Mouse (Mus musculus) kidney, adult 18-20 months (tissue): ENCODE data around the gene Clip2.
"Not testable (repeated sequence)": the region's sequence is repeated elsewhere in the genome, so short reads cannot be mapped to it uniquely, and the experiment has no call there.

Source experiments
- DNase-seq: peaks from one replicate; pipeline ENCODE4 v3.0.0; 2021

The Clip2 gene

DNA sequence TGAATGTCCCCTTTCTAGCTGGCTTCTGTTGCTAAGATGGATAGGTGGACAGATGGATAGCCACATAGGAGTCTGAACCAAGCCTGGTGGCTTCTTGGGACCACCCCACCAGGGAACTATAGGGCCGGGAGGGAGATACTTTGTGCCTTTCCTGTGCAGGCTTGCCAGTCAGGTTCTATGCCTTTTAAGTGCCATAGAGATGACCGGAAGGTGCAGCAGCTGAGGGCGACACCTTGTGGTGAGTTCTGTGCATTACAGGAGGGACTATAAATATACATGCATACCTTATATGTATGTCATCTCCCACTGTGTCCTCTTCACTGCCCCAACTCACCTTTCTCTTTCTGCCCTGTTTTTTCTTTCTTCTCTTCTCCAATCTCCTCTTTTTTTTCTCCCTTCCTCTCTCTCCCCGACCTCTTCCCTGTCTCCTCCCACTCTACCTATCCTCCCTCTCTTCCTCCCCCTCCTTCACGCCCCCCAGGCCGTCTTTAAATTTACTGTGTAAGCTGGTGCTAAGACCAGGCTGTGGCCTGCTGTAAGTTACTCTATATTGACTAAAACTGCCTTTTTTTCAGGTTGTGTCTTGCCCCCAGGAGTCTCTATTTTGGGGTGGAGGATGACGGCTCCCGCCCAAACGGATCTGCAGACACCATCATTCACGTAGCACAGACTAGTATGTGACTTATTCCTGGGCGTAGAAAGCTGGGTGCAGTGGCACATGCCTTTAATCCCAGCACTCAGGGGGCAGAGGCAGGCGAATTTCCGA lies 66.2 kb downstream of the Clip2 start:
- peak; percentile 68 for DNase-seq

DNA sequence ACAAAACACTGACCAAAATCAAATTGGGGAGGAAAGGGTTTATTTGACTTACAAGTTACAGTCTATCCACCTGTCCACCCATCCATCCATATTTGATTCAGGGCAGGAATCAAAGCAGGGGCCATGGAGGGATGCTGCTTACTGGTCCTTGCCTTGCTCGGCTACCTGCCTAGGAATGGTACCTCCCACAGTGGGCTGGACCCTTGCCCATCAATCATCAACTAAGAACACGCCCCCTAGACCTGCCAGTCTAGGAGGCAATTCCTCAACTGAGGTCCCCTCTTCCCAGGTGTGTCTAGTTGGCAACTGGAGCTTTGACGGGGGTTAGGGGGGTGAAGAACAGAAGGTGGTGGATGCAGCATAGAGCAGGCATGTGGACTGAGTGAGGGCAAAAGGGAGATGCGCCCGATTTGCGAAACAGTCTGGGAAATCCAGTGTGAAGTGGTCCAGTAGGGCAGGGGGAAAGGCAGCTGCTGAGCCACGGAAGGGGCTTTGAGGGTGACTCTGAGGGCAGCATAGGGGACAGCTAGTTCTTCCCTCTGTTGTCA lies 67.0 kb downstream of the Clip2 start:
- DNase-seq, result no peak

DNA sequence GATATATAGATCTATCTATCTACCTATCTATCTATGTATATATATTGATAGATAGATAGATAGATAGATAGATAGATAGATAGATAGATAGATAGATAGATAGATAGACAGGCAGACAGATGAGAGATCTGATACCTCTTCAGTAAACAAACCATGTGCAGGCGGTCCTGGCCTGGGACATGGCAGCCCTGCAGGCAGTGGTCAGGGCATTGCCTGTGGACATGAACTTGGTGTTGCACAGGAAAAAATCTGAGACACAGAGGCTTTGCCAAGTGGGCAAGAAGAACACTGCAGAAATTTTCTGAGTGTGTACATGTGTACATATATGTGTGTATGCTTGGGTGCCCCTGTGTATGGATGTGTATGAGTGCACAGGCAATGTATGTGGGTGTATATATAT lies 68.9 kb downstream of the Clip2 start:
- no peak for DNase-seq

DNA sequence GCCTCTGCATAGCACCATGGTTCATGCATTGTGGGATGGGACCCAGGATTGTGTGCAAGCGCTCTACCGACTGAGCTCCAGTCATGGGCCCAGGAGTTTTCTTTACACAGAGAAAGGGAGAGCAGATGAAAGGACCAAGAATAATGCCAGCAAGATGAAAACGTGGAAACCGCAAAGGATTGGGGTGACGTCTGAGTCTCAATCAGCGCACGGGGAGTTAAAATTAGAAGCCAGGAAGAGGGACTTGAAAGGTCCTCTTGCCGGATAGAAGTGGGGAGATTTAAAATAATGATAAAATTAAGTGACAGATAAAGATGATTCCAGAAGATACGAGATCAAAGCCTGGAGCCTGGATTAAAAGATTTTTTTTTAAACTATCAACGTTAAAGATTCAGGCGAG lies 69.9 kb downstream of the Clip2 start:
- no peak for DNase-seq

DNA sequence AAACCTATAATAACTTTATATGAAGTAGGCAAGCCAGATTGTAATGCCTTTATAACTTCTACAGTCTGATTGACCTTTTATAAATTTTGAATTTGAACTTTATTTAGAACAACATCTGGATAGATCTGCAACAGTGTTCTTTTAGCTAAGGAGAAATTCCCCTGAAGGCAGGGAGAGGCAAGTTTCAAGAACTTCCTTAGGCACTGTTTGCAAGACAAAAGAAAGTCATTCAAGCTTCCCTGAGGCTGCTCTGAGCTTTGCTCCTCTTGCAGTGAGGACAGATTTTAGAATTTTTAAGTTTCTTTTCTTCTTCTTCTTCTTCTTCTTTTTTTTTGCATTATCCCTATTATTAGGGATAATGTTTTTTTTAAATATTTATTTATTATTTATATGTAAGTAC lies 73.3 kb downstream of the Clip2 start:
- DNase-seq, result not testable (repeated sequence)

DNA sequence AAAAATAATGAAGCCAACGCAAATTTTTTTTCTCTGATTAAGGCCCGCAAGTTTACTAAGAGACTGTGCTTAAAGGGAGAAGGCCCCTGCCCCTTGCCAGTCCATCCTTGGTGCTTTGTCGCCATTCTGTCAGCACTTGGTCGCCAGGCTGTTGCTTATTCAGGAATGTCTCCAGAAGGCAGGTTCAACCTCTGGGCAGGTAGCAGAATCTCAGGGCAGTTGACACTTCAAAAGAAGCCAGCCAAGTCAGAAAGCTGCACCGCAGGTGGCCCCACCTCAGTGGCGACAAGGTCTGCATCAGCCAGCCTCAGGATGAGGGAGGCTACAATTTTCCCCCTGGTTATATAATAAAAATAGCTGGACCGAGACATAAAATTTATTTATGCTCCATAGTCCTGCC lies 76.5 kb downstream of the Clip2 start:
- not testable (repeated sequence) for DNase-seq

DNA sequence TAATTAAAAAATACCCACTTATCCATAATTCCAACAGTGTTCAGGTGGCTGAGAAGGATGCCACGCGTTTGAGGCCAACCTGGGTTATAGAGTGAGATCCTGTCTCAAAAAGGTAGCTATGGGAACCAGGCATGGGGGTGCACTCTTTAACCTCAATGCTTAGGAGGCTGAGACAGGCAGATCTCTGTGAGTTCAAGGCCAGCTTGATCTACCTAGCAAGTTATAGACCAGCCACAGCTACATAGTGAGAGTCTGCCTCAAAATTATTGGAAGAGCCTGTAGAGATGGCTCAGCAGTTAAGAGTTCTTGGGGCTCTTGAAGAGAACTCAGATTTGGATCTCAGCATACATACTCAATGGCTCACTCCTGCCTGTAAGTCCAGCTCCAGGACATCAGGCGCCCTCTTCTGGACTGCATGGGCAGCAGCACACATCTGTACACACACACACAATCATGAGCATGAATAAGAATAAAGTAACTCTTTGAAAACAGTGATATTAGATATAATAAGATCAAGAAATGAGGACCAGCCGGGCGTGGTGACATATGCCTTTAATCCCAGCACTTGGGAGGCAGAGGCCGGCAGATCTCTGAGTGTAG lies 77.1 kb downstream of the Clip2 start:
- DNase-seq, result no peak

DNA sequence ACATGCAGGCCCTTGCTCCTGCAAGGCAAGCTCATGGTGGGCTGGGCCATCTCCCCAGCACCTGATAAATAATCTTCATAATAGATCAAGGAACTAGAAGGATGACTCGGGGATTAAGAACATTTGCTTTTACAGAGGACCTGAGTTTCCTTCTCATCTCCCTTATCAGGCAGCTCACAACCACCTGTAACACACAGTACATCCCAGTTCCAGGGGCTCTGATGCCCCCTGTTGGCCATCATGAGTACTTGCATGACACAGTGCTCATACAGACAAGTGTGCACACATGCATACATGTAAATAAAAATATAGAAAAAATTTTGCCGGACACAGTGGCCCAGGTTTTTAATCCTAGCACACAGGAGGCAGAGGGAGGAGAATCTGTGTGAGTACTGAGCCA lies 78.3 kb downstream of the Clip2 start:
- DNase-seq, result no peak

DNA sequence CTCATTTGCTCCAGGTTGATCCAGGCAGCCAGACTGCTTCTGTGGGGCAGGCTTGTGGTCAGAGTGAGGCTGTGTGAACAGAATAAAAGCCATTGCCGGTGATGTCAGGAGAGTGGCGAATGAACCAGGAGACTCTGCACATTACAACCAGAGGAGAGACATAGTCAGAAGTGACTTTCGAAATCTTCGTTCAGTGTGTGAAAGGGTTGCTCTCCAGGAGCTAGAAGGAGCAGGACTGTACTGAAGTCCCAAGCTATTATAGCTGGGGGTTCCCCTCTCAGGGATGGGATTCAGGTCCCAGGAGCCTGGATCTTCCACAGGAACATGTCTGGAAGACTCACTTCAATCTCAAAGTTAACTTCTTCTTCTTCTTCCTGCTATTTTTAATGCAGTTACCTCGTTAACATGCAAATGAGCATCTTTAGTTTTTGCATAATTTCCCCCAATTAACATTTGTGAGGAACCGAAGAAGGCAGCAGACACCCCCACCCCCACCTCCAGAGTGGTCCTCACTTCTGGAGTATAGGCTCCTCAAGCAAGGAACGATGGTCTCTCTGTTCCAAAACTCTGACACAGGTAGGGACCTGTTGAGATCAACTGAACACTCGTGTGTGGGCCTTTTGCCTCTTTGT lies 81.6 kb downstream of the Clip2 start:
- no peak for DNase-seq

DNA sequence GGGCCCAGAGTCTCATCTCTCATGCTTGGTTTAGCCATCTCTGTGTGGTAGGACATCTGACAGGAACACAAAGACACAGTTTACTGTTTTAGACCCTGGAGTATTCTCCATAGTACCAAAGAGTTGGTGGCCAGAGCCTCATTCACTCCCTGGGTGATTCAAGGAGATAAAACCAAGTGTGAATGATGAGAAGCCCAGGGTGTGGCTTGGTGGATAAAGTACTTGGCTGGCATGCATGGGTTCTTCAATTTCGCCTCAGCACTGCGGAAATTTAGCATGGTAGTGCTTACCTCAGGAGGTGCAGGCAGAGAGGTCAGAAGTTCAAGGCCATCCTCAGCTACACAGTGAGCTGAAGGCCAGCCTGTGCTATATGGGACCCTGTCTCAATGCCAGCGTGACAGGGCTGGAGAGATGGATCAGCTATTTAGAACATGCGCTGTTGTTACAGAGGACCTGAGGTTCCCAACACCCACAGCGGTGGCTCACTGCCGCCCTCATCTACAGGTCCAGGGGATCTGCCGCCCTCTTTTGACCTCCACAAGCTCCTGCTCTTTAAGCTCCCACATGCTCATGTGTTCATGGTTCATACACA lies 82.6 kb downstream of the Clip2 start:
- DNase-seq, result no peak

DNA sequence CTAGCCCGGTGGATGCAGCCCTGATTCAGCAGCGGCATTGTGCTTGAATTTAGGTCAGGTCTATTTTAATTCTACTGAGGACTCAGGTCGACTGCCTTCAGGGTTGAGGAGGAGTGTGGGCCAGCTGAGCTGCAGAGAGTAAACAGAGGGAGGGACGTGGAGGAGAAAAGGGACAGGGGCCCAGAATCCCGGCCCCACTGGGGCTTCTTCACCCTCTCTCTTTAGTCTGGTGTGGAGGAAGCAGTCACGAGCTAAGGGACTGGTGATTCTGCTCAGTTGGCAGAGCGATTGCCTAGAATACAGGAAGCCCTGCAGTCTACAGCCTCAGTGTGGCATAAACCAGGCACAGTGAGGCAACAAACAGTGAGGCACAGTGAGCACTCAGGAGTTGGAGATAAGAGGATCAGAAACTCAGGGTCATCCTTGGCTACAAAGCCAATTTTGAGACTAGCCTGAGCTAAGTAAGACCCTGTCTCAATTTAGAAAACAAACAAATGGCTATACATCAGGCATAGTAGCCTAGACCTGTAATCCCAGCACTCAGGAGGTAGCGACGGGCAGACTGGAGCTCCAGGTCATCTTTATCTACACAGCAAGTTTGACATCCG lies 84.0 kb downstream of the Clip2 start:
- DNase-seq, result no peak

DNA sequence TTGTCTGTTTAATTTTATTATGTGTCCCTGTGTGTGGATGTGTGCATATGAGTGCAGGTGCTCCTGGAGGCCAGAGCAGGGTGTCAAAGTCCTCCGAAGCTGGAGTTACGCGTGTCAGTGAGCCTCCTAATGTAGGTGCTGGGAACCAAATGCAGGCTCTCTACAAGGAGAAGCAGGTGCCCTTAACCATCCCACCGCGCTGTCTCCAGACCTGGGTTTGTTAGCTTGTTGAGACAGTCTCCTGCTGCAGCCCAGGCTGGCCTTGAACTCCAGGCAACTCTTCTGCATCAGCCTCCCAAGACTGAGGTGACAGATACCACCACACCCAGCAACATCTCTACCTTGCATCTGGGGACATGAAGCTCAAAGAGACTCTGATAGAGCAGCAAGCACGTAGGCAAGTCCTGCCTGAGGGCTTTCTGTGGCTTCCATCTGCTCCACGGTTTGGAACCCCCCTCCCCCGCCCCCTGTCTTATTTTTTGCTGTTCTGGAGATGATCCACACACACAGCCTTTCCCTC lies 85.1 kb downstream of the Clip2 start:
- no peak for DNase-seq

DNA sequence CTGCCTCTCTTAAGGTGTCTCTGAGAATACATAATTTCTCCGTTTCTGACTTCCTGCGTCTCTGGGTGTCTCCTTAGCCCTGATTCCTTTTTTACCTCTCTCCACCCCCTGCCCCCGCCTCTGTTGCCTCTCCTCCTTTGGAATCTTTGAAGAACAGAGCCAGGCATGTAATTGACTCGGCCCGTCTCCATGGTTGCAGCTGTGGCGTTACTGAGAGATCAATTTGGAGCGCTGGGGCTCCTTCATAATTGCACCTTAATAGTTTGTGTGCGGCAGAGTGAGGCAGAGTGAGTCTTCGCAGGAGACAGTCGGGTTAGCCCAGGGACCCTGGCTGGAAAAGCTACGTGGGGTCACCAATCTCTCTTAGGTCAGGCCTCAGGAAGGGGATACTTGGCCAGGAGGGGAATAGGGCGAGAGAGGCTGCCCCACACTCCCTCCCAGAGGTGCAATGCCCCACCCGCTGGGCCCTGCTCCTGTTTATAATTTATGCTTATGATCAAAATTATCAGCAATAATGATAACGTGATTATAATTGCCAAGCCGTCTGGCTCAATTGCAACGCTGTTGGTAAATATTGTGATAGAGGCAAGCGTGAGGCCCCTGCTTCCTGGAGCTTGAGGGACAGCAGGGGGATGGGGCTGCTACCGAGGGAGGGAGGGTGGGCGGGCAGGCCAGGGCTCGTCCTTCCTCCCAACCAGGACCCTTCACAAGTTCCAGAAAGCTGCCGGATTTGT lies 85.8 kb downstream of the Clip2 start:
- no peak for DNase-seq

DNA sequence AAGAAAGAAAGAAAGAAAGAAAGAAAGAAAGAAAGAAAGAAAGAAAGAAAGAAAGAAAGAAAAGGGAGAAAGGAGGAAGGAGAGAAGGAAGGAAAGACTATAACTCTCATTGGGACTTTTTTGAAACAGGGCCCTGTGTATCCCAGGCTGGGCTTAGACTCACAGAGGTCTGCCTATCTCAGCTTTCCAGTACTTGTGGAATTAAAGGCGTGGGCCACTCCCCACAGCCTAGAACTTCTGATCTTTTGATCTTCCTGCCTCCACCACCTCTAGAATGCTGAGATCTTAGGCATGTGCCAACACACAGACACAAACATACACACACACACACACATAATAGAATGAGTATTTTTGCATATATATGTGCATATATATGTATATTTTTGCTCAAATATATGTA lies 87.0 kb downstream of the Clip2 start:
- no peak for DNase-seq

DNA sequence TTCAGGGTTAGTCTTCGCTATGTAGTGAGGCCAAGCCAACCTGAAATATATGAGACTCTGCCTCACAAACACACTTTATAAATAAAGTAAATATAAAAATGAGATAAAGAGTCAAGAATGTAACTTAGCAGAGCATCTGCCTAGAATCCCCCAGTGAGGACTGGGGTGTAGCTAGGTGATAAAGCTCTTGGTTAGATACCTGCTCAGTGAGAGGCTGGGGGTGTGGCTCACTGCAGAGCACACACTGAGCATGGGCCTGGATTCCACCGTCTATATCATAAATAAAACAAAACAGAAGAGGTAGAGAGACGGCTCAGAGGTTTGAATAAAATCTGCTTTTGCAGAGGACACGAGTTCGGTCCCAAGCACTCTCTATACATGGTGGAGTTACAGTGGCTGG lies 88.0 kb downstream of the Clip2 start:
- DNase-seq, result no peak

DNA sequence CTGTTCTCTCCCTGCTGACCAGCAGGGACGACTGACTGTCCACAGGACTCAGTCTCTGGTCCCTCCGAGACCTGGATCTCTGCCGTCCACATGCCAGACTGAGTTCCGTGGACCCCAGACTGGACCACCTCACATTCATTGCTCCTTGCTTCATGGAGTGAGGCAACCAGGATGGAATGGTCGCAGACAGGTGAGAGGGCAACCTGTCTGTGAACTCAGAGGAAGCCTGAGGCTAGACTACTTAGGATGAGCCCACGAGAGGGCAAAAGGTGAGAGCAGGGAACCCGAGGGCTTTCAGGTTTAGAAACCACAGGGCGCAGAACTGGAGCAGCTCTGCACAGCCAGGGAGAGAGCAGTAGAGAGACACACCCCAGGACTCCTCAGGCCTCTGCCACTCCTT lies 89.5 kb downstream of the Clip2 start:
- no peak for DNase-seq

DNA sequence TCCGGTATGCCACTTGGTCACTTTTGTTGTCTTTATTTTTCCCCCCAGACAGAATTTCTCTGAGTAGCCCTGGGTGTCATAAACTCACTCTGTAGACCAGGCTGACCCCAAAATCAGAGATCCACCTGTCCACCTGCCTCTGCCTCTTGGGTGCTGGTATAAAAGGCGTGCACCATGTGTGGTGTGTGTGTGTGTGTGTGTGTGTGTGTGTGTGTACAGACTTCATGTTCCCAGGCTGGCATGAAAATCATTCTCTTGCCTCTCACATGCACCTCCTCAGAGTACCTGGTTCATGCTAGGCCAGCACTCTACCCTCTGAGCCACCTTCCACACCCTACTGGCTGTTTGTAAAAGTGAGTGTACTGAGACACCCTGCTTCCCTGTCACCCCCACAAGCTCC lies 89.9 kb downstream of the Clip2 start:
- DNase-seq, result no peak

DNA sequence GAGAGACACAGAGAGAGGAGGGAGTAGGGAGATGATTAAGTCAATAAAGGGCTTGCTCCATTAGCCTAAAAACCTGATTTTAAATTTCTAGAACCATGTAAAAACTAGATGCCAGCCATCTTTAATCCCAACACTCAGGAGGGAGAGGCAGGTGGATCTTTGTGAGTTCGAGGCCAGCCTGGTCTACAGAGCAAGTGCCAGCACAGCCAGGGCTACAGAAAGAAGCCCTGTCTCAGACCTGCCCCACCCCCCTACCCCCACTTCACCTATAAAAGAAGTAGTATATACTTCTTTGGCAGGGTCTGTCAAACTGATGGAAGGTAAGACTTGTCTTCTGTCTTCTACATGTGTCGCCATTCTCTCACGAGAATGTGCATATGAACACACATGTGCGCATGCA lies 91.7 kb downstream of the Clip2 start:
- no peak for DNase-seq

DNA sequence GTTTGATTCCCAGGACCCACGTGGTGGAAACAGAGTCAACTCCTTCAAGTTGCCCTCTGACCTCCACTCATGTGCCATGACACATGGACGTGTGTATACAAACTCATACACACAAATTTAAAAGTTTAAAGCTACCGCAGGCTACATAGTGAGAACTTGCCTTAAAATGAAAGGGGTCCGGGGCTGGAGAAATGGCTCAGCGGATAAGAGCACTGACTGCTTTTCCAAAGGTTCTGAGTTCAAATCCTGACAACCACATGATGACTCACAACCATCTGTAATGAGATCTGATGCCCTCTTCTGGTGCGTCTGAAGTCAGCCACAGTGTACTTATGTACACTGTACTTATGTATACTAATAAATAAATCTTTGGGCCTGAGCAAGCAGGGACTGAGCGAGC lies 93.1 kb downstream of the Clip2 start:
- DNase-seq, result no peak

DNA sequence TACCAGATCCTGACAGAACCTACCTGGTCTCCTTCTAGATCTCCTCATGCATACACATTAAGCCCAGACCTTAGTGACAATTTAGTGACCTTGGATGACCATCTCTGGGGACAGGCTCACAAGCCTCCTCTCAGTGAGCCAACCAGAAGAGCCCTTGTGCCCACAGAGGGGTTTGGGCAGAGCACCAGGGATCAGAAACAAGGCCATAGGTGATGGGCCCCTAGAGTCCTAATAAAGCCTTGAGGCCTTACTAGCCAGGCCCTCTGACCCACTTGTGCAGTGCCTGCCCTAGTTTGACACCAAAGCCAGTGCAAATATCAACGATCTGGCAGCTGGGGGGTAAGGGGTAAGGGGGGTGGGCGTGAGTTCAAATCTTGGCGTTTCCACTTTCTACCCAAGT lies 93.8 kb downstream of the Clip2 start:
- DNase-seq, result no peak

DNA sequence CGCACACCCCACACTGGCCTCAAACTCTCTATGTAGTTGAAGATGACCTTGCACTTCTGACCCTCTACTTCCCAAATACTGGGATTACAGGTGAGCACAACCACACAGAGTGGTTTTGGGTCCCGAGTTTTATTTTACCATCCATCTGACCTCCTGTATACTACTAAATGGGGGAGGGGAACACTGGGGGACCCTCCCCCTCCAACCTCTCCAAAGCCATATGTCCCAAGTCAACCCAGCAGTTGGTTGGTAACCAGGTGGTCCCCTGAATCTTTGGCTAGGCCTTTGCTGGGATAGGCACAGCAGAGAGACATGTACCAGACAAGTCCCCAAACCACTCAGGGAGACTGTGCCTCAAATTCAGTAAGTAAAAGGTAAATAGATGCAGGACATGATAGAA lies 94.9 kb downstream of the Clip2 start:
- no peak for DNase-seq

DNA sequence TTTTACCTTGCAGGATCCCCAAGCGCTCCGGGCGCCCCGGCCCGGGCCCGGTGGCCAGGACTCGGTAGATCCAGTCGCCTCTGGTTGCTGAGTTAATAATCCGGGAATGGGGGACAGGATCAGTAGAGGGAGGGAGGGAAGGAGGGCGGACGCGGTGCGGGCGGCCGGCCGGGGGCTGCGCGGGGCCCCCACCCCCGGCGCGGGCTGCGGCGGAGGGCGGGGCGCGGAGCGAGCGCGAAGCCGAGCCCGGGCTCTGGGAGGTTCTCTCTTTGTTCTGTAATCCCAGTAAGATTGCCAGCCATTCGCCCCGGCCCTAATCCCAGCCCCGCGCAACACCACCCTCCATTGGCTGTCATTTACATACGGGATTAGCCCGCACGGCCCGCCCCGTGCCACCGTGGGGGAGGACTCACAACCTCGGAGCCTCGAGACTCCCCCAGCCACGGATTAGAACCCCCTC lies 95.7 kb downstream of the Clip2 start, which contains the start of gene Gtf2ird1:
Gene Gtf2ird1 (minus strand): TSS at position 214 of the 460 bp plus-strand sequence.
- DNase-seq, result peak; percentile 80
